Mouse (Mus musculus): ENCODE measurements around the gene Avil.

Avil gene

GRCm38 (mm10) chr10:127000529-127000928 is at the start of gene Avil:
Avil (plus strand) TSS chr10:127000709.
- DNase-seq (ENCODE audit: low spot score) = no peak

DNA sequence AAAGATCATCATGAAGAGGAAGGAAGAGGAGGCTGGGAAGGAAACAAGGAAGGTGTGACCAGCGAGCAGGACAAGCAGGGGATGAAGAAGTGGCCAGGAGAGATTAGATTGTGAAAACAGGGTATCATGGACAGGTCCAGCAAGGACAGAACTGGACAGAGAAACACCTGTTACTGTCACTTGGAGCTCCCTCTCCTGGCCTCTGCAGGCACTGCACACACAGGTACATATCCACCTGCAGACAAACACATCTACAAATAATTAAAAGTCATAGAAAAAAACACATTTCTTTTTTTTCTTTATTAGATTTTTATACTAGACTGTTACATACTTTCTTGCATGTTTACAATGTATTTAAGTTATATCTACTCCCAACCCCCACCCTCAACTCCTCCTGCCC is 48.1 kb upstream of the Avil start:
- no peak for DNase-seq (ENCODE audit: low spot score)

DNA sequence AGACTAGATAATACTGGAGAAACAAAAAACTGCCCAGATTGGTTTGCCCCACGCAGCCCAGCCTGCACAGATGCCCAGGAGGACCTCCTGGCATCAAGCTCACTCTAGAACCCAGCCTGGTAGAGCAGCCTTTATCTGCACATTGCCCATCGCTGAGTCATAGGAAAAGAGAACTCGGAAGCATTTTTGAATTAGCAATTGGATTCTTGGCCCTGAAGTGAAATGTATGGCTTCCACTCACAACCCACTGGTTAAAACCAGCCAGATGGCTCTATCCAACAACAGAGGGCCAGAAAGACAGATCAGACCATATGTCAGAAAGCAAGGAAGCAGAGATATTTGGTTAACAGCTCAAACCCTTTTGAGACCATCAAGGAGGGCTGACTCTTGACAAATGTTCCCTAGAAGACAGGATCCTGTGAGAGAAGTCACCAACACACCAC is 47.5 kb upstream of the Avil start:
- no peak for DNase-seq (ENCODE audit: low spot score)

- DNase-seq (ENCODE audit: low spot score) = peak; percentile 52
Observed at GRCm38 (mm10) chr10:126956692-126957358, 43.7 kb upstream of the Avil start.

GRCm38 (mm10) chr10:126957359-126958107 is 43.0 kb upstream of the Avil start:
- DNase-seq (ENCODE audit: low spot score) = peak; percentile 89

GRCm38 (mm10) chr10:126960496-126960895 is 40.0 kb upstream of the Avil start:
- no peak for DNase-seq (ENCODE audit: low spot score)

GRCm38 (mm10) chr10:126961757-126962156 is 38.8 kb upstream of the Avil start:
- no peak for DNase-seq (ENCODE audit: low spot score)

DNA sequence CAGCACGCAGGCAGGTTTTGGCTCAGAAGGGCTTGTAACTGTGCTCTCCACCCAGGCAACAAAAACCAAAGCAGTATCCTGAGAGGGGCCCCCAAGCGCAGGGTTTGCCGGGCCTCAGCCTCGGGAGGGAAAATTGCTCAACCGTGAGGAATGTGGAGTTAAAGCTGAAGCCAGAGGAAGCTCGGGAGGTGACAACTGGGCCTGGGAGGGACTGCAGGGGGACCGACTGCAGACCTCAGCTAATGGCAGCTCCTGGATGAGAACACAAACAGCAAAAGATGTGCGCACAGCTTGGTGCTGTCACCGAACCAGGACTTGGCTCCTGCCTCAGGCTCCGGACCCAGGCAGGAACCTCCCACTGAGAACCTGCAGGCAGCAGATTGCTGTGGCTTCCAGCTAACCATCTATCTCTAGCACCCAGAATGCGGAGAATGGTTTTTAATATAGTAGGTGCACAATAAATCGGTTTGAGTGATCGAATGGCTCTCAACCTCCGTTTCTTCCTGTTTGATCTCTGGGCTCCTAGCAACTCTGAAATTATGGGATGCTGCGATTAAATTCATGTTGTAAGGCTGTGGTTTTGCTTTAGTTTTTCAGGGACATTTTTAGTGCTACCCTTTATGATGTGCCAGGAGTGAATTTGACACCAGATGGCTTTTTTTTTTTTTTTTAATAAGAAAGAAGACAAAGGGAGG is 38.1 kb upstream of the Avil start:
- peak; percentile 69 for DNase-seq (ENCODE audit: low spot score)

DNA sequence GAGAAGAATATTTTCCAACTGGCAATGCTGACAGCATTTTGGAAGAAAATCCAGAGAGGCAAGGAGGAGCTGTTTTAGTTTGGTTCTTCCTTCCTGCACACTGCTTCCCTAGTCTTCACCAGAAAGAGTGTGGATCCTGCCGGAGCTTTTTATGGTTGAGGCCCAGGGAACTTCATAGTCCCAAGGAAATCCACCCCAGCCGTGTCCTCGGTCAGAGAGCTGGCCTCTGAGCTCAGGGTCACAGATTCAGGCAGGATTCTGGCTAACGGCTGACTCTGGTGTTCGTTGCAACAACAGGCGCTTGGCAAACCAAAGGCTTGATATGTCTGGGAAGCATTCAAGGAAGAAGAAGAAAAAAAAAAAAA is 37.6 kb upstream of the Avil start:
- no peak for DNase-seq (ENCODE audit: low spot score)

DNA sequence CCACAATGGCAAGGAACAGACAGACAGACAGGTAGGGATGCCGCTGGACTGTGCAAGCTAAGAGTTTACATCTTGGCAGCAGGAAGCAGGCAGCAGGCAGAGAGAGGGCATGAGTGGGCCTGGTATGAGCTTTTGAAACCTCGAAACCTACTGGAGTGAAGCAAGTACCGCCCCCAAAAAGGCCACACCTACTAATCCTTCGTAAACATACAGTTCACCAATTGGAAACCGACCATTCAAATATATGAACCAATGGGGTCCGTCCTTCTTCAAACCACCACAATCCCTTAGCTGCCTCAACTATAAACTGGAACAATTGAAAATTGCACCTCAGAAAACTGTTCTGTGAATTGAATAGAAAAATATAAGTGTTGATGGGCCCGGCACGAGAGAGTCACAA is 36.7 kb upstream of the Avil start:
- DNase-seq (ENCODE audit: low spot score) = no peak

GRCm38 (mm10) chr10:126971363-126972050 is 29.0 kb upstream of the Avil start:
- no peak for DNase-seq (ENCODE audit: low spot score)

DNA sequence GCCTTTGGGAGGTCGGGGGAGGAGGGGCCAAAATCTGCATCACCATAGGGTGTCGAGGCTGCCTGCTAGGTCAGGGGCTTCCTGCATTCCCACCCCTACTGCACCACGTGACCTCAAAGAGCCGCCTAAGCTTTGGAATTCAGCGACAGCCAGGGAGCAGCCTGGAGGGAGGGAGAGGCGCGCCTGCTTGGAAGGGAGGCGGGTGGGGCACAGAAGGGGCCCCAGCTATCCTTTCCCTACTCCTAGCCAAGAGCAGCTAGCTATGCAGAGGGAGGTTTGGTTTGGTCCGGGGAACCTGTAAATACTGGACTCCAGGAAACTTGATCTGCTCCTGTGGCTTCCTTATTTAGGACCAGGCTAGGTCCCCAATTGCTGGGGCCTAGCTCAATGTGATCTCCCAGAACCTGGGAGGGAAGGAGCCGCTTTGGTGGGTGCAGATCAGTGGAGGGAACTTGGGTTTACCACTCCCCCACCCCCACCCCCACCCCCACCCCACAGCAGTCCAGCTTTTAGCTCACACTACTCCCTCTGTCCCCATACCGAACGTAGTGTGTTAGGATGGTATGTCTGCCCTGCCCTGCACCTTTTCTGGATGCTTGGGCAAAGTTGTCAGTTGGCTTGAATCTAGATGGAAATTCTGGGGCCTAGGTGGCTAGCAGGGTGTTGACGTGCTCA is 28.3 kb upstream of the Avil start:
- peak; percentile 91 for DNase-seq (ENCODE audit: low spot score)

DNA sequence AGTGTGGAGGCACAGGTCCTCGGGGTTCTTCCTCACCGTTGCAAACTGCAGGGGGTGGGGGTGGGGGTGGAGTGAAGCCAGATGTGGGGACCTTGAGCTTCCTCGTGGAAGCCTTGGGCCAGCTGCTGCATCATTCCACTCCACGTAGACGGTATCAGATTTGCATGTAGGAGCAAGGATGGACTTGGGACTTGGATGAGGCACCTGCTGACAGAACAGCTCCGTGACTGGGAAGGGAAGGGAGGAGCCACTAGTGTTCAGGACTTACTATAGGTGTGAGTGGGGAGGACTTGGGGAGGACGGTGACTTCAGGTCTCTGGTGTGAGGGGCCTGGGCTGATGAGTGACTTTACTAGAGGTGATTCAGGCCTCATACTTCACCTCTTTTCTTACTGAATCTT is 27.5 kb upstream of the Avil start:
- DNase-seq (ENCODE audit: low spot score) = no peak

- no peak for DNase-seq (ENCODE audit: low spot score)
Observed at GRCm38 (mm10) chr10:126975706-126976105, 24.8 kb upstream of the Avil start.

DNA sequence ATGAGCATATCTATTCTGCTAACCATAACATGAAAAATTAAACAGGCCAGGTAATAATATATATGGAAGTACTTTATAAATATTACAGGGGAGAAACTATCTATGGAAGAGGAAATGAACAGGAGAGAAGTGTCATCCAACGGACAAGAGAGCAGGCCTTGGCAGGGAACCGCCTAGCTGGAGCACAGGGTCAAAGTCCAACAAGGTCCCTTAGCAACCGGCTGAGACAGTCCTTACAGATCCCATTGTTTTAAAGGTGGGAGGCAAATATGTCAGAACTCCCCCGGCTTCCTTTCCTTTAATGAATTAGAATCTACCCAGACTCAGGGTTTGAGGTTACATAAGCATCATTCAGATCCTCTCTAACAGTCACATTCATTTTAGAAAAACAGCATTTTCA is 23.4 kb upstream of the Avil start:
- DNase-seq (ENCODE audit: low spot score) = no peak

- peak; percentile 100 for DNase-seq (ENCODE audit: low spot score)
Observed at GRCm38 (mm10) chr10:126978277-126978994, 22.1 kb upstream of the Avil start, which contains the start of gene Ctdsp2. Ctdsp2 (plus strand) TSS chr10:126978717.

GRCm38 (mm10) chr10:126979121-126979635 is 21.3 kb upstream of the Avil start:
- no peak for DNase-seq (ENCODE audit: low spot score)

DNA sequence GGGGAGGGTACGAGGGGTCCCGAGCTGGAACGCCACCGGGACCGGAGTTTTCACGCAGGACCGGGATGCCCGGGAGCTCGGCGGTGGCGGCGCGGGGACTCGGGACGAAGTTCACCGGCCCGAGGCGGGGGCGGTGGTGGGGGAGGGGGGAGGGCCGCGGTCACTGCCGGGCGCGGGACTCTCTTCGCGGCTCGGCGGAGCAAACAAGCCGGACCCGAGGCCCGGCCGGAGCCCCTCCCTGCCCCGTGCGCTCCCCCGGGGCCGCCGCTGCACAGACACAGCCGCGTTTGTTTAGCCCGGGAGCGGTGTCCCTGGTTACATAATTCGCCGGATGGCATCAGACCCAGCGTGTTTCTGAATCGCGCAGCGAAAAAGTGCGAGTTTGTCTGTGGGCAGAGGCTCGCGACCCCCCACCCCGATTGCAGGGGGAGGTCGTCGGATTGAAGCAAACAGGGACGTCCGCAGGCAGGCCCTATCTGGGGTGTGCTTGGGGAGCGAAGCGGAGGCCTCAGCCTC is 20.8 kb upstream of the Avil start:
- peak; percentile 48 for DNase-seq (ENCODE audit: low spot score)

GRCm38 (mm10) chr10:126980221-126980932 is 20.1 kb upstream of the Avil start:
- peak; percentile 65 for DNase-seq (ENCODE audit: low spot score)

GRCm38 (mm10) chr10:126980933-126981530 is 19.5 kb upstream of the Avil start:
- DNase-seq (ENCODE audit: low spot score) = no peak
